Mouse (Mus musculus) left cerebral cortex, adult 8-10 months (tissue): ENCODE measurements around the gene Muc13. TPM values are rescaled to one million over a fixed set of nuclear protein-coding genes. Genes with fewer than 3 reads are reported as not detected.
A peak's percentile ranks its signal among the peaks of the same experiment; 100 is the strongest.

ENCODE experiments used
- DNase-seq, 2 experiments: peaks; one replicate each; pipeline ENCODE4 v3.0.0; 2022; ENCODE audit warnings: low spot score in 2 of 2
- total RNA-seq, 4 experiments: library from RNA; stranded (reverse); gene quantifications; 2 replicates each; pipeline ENCODE4 v1.2.4; 2022

Gene Muc13
- total RNA-seq, 4 experiments from 2014 or later = 0.11 TPM; not detected in 3

DNA sequence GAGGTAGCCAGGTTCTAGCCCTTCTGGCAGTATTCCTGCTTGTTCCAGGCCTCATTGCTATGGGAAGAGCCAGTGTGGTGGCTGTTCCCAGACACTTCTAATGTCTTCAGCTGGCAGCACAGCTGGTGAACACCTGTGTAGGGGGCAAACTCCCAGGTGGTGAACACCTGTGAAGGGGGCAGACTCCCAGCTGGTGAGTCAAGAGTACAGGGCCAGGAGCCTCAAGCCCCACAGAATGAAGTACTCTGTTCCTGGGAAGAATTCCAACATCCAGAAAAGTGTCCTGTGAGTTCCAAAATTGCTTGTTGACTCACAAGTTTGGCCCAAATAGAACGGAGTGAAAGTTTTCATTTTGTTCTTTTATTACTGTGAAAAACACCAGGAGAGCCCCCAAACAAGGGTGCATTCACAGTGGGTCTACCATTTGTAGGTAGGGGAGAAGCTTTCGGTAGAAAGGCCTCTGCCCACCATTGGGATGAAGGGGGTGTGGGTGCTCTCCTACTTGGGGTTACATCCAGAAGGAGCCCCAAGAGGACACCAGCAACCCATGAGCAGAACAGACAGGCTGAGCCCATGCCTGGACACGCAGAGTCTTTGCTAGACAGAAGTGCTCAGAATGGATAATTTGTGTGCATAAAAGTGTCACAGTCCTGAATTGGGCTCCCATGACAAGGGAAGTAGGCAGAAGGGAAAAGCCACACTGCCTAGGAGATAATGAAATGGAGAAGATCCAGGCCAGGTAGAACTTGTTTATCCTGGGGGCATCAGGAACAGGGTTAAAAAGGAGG is 25.2 kb upstream of the Muc13 start:
- DNase-seq = peak in 1 of 2 experiments; percentile 42

DNA sequence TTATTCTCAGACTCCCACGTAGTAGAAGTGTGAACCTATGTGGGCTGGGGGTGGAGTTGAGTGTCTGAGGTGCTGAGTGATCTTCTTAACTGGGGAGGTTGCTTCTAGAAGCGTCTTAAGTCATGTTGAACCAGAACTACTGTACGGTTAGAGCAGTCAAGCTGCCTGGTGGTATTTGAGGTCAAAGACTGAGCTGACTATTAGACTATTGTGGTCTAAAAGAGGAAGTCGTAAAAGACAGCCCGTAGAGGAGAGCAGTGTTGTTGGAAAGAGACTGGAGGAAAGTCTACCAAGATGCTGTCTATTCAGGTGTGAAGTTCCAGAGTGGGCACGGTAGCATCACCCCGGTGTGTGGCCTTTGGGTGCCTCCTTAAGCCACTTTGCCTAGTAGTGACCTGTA is 24.0 kb upstream of the Muc13 start:
- DNase-seq = no peak

DNA sequence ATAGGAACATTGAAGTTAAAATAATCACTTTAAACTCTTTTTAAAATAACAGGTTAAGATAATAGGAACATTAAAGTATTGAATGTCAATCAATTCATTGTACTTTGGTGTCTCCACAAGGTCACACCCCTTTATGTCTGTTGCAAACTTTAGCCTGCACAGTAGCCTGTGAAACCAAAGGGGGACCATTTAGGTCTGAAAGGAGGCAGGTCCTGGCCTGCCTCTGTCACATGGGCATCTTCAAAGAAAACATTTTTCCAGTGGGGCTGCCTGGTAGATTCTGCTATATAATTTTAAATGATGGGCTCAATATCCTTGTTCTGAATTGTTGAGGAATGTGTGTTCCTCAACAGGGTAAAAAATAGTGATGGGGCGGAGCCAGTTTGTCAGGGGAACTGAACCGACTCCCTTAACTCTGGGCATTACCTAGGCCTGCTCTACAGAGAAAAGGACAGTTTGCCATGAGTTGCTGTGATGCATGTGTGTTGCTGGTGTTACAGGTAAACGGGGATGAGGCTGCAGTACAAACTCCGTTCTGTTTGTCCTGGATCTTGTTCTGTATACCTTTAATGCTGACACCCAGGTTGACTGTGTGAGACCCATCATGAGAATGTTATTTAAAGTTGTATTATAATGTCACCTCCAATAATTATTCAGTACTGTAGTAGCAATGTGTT is 22.9 kb upstream of the Muc13 start:
- no peak for DNase-seq

DNA sequence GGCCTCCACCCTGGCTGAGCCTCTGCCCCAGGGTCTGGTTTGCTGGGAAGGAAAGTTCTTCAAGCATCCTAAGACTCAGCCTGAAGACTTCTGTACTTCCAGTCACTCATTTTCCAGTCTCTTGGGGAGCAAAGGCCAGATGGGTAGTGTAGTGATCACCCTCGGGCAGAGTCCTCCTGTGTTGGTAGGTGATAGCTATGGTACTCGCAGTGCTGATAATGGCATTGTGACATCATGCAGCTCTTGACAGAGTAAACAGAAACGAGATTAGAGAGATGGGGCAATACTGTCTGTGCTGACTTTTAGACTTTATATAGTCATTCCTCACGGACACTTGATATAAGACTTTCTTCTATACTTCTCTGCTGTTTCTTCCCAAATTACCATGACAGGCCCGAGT is 21.0 kb upstream of the Muc13 start:
- no peak for DNase-seq

DNA sequence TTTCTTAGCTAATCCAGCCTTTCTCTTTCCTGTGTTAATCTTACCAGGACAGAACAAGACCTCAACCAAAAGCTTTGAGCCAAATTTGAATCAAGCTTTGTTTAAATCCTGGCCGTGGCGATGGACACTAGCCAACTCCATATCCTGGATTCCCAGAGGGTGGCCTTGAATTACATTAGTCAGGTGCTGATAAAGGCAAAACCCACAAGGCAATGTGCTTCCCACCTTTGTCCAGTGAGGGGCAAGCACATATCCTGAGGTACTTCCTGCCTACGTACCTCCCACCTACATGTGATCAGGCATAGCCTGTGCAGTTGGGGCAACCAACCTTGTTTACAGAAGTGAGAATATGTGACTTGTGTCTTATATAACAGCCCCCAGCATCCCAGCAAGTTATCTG is 18.9 kb upstream of the Muc13 start:
- no peak for DNase-seq

DNA sequence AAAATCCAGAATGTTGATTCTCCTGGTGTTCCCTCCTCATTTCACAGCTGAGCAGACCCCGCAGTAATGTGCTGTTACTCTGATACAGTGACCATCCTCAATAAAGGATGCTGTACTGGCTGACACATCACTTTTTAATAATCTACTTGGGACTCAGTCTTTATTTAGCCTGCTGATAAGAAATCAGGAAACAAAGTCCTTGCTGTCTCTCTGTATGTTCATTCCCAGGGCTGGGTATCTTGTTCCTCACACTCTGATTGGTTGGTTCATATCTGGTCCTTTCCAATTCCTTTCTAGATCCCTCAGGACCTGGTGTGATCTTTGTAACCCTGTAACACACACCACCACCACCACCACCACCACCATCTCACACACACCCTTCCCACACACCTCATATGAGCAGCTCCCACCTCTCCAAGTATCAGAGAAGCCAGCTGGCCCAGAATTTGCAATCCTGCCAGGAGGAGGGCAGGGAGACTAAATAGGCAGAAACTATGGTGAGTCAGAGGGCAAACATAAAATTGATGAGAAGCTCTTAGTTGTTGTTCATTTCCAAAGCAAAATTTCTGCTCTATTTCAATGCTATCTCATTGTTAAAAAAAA is 18.0 kb upstream of the Muc13 start:
- no peak for DNase-seq

DNA sequence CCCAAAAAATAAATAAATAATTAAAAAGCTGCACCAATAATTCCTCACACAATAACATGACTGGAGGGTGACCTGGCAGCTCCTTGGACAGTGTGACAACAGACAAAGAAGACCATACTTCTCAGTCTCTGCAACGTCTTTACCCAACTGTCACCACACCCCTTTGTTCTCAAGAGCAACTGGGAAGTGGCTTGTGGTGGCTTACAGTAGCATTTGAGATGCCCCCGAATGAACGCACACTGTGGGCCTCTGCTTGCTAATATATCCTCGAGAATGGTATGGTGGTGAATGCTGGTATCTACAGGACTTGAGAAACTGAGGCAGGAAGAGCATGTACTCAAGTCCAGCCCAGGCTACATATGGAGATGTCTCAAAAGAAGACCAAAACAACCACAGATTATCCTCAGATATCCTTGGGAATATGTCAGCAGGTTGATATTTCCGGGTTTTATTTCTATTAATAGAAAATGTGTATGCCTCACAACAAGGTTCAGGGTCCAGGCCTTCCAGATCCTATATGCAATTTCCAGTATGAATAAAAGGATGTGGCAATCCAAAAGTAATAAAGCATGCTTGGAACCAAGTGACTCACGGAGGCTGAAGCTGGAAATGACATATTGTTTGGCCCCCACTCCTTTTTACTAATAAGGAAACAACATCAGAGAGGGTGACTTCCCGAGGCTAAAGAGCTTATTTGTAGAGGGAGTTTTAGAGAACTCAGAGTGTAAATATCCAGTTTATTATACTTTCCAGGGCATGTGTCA is 16.9 kb upstream of the Muc13 start:
- no peak for DNase-seq

DNA sequence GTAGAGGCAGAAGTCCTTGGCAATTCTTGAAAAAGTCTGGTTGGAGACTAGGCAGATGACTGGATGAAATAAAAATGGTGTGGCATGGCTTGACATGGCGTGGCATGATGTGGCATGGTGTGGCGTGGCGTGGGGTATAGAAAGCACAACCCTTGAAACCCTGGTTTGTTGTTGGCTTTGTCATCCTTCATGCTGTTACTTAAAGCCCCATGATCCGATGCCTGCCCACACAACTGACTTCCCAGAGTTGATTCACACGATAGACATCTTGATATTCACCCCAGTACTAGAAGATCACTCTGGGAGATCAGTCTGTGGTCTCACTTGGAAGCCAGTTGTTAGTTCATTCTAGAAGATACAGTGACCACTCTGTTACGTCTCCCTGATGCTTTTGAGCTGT is 16.2 kb upstream of the Muc13 start:
- DNase-seq = no peak

DNA sequence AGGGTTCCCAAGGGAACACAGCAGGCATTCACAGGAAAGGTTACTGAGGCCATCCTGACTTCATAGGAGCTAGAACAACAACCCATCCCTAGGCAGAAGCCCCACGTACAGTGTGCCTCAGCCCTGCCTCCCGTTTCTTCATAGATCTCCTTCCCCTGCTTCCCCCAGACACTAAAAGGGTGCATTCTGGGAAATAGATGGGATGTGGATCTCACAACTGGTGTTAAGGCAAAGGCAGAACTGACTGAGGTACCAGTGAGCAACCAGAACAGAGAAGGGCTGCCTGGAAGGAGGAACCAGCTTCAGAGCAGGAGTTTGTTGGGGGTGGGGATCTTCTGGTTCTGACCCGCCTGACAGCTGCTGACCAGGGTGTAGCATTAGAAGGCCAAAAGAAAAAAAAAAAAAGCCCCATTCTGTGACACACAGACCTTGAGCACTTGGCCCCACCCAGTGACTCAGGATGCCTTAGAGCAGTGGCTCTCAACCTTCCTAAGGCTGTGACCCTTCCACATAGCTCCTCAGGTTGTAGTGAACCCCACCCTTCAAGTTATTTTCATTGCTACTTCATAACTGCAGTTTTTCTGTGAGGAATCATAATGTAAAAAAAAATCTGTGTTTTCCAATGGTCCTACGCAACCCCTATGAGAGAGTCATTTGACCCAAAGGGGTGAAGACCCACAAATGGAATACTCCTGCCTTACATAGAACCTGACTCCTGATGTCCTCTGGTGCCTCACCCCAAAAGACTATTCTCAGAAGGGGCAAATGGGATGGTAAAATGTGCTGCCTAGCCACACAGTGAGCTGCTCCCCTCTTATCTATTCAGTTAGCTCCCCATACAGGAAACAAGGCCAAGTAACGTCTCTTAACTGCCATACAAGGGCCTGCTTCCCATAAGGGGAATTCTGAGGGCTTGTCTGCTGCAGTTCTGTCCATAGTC is 11.8 kb upstream of the Muc13 start:
- no peak for DNase-seq

DNA sequence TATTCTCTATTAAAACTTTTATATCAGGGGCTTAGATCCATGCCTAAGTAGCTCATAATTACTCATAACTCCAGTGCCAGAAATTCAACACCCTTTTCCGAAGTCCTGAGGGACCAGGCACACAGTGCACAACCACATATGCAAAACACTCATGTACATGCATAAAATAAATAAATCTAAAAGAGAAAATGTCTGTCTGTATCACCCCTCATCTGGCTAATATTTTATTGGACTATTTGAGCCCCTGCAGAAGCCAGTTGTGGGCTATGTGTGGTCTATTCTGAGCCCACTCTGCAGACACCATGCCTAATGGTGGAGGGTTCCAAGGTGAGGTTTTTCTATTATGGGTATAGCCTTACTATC is 11.1 kb upstream of the Muc13 start:
- no peak for DNase-seq

DNA sequence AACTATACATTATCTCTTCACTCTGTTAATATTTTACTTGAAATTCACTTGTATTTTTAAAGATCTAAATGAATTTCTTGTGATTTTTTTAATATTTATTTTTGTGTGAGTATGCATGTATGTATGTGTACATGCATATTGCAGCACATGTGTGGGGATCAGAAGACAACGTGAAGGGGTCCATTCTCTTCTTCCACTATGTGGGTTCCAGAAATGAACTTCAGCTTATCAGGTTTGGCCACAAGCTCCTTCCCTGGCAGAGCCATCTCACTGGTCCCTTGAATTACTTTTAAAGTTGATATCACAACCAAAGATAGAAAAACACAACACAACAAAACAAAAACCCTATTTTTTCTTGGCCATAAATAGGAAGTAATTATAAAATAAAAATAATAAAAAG is 9.3 kb upstream of the Muc13 start:
- no peak for DNase-seq

DNA sequence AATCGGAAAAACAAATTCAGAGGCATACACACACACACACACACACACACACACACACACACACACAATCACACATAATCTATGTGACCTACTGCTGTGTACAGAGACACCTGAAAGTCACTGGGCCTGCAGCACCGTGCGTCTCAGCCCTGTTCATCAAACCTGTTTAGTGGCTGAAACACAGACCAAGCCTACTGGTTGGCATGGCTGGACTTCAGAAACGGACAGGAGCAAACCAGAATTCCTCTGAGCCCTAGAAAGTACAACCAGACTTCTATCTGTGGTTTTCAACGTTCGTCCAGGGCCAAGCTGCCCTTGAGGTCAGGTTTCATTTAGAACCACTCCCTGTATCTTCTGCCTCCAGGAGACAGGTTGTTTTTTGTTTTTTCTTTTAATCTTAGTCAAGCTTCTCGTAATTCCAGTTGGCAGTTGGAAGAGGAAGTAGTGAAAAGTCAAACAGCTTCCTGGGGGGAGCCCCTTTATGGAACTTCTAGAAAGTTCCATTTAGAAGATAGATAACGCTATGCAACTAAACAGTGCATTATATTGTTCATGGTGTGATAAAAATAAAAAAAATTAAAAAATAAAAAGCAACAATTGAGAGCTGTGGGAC is 8.6 kb upstream of the Muc13 start:
- DNase-seq = no peak

DNA sequence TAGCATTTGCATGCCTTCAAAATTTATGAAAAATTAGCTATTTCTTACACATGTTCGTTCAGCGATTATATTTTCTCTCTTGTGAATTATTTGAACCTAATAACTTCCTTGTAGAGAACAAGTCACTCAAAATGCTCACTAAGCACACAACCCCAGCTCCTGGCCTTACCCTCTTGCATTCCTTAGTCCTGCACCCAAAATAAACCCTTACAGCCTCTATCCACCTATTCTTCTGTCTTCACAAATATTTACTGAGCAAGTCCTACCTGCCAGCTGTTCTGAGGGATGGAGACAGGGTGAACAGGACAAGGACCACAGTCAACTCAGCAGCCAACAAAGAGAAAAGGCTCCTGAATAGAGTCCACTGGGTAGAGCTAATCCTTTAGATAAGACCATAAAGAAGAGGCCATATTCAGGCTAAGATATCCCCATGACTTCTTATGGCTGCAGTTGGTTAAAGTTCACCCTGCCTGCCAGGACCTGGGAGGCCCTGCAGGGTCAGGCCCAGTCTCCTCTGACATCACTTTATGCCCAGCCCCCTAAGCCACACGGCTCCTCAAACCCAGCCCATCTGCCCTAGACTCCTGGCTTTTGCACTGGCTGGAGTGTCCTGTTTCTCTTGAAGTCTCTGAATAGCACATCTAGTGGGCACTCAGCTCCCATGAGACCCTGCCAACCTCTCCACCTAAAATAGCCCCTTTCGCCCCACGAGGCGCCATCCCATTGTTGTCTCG is 7.0 kb upstream of the Muc13 start:
- DNase-seq = no peak

DNA sequence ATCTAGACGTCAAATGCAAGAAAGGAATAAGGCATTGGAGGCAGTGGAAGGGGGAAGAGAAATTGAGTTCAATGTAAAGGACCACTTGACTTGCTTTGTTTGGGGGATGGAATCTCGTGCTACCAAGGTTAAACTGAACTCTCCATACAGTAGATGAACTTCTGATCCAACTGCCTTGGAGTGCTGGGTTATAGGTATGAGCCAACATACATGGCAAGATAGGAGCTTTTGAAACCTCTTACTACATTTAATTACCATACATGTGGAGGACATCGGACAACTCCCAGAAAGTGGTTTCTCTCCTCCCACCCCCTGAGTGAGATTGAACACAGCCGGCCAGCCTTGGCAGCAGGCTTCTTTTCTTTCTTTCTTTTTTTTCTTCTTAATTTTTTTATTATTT is 1.3 kb downstream of the Muc13 start:
- no peak for DNase-seq

DNA sequence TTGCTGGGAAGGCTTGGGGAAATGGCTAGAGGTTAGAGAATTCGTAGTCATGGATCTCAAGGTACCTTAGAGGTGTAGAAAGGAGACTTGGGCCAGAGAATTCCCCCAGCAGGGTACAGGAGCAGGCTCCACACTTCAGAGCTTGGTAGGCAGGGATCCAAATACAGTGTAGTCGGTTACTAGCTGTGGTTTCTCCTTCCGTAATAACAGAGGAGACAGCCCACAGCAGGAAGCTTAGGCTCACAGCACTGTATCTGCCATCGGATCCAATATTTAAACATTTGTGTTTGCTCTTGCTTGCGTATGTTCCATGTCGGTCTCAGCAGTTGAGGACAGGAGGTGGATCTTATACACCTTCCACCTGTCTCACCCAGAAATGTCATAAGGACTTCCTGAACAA is 2.0 kb downstream of the Muc13 start:
- no peak for DNase-seq

DNA sequence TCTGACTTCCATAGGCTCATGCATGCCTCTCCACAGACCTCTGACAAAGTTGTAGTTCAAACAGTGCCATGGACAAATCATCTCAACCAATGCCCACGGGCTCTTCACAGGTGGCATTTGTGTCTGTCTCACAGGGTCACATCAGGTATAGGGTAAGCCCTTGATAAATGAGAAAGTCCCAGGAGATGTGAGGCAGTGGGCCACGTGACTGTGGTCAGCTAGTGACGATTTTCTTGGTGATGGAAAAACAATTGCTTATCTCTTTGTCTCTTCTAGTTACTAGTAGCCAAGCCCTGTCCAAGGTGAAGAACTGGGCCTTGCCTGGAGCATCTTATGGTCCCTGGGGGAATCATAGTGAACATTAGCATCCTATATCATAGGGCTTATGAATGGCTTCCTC is 2.9 kb downstream of the Muc13 start:
- no peak for DNase-seq

DNA sequence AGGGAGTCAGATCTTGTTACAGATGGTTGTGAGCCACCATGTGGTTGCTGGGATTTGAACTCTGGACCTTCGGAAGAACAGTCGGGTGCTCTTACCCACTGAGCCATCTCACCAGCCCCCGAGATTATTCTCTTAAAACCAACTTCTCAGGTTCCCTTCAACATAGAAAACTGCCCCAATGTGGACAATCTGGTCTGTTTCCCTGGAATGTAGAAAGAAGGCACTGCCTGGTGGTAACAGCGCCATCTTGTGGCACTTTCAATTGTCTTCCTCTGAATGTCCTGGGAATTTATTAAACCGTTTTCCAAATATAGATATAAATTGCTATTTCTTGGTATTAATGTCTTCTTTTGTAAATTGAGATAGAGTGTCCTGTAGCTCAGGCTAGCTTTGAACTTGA is 4.0 kb downstream of the Muc13 start:
- DNase-seq = peak in 1 of 2 experiments; percentile 7

DNA sequence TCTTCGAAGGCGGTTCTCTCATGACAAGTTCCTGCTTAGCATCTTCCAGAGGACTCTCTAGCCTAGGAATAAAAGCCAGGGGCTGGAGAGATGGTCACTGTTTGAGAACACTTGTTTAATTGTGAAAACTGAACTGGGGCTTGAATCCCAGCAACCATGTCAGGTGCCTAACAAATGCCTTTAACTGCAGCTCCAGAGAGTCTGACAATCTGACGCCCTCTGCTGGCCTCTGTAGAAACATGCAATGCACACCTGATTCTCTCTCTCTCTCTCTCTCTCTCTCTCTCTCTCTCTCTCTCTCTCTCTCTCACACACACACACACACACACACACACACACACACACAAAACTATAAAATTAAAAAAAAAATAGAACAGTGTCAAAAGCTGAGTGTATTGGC is 16.2 kb downstream of the Muc13 start:
- no peak for DNase-seq

DNA sequence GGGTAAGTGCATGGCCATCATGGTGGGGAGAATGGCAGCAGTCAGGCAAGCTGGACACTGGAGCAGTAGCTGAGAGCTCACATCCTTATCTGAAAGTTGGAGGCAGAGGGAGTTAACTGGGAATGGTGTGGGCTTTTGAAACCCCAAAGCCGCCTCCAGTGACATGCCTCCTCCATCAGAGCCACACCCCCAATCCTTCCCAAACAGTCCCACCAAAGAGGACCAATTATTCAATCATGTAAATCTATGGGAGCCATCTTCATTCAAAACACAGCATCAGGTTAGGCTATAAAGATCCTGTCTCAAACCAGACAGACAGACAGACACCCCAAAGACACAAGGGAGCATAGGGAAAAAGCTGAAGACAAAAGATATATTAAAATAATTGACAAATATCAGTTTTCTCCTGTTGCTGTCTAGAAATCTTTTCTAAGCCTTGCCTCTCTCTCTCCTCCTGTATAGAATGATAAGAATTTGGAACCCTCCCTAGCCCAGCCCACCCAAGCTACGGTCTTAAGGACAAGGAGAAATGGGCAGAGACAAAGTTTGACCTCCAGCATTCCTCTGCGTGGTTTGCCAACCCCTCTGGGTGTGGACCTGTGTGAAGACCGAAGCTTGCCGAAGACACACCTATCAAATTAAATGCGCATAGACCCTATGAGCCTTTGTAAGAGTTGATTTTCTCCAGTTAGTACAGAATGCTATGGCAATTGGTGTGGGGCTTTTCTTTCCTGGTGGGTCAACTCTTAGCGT is 24.8 kb downstream of the Muc13 start:
- no peak for DNase-seq
